Mouse (Mus musculus) midbrain, postnatal 0 days (tissue): Measurements from ENCODE around the gene Ciz1. TPM values are rescaled to one million over a fixed set of nuclear protein-coding genes. Genes with fewer than 3 reads are reported as not detected.

Source experiments
- ATAC-seq: fragments of 200-750 bp; cut with Nextera tagmentation; 2 replicates; pipeline ENCODE4 v1.8.0; 2017; ENCODE audit warnings: moderate number of reproducible peaks, mild to moderate bottlenecking, moderate TSS enrichment, moderate library complexity; ENCODE audit not compliant: low FRiP score
- DNase-seq: peaks from one replicate; pipeline ENCODE4 v3.0.0-alpha.2; 2015; ENCODE audit warnings: low spot score
- H3K27ac ChIP-seq: fragments of 300-500 bp; sonication (generic); 2 replicates; pipeline ENCODE4 v1.5.1; 2014; ENCODE audit warnings: low read depth, mild to moderate bottlenecking, low read length, mixed read lengths
- H3K27me3 ChIP-seq: fragments of 300-500 bp; sonication (generic); 2 replicates; pipeline ENCODE4 v1.6.1; 2014; ENCODE audit warnings: low read length, control low read depth, mixed read lengths; ENCODE audit not compliant: insufficient read depth
- H3K36me3 ChIP-seq: fragments of 300-500 bp; sonication (generic); 2 replicates; pipeline ENCODE4 v1.6.1; 2014; ENCODE audit warnings: low read length, control low read depth, mixed read lengths; ENCODE audit not compliant: insufficient read depth
- H3K4me1 ChIP-seq: fragments of 300-500 bp; sonication (generic); 2 replicates; pipeline ENCODE4 v1.6.1; 2014; ENCODE audit warnings: mild to moderate bottlenecking, control low read depth, antibody characterized with exemption, low read length, mixed read lengths; ENCODE audit not compliant: insufficient read depth
- H3K4me2 ChIP-seq: fragments of 300-500 bp; sonication (generic); 2 replicates; pipeline ENCODE4 v1.6.1; 2014; ENCODE audit warnings: low read depth, mild to moderate bottlenecking, low read length, mixed read lengths; ENCODE audit not compliant: poor library complexity, severe bottlenecking
- H3K4me3 ChIP-seq: fragments of 300-500 bp; sonication (generic); 2 replicates; pipeline ENCODE4 v1.5.1; 2014; ENCODE audit warnings: low read depth, mild to moderate bottlenecking, low read length, moderate library complexity
- H3K9ac ChIP-seq: fragments of 300-500 bp; sonication (generic); replicated peaks from 2 replicates; pipeline ENCODE4 v1.6.1; 2014; ENCODE audit warnings: mild to moderate bottlenecking, low read length, moderate library complexity, mixed read lengths; ENCODE audit not compliant: poor library complexity, severe bottlenecking
- H3K9me3 ChIP-seq: fragments of 300-500 bp; sonication (generic); 2 replicates; pipeline ENCODE4 v1.6.1; 2016; ENCODE audit warnings: low read length, control low read depth
- CTCF ChIP-seq: IDR thresholded peaks from 2 replicates; pipeline ENCODE4 v1.5.1; 2016; ENCODE audit warnings: antibody characterized with exemption, mild to moderate bottlenecking
- WGBS: fragments of 180-500 bp; shearing (Covaris S2); extraction: QIAGEN DNeasy Blood & Tissue Kit; methylation state at CpG from one replicate; pipeline ENCODE4 v1.1.7; 2014; 5-methylcytosine and 5-hydroxymethylcytosine counted together
- polyA plus RNA-seq: library from polyadenylated mRNA; unstranded; fragments of >200 nt; fragmentation: Nextera tagmentation; extraction: Ambion mirVana; gene quantifications from 2 replicates; pipeline ENCODE4 v1.2.1, GENCODE M21; 2015
- total RNA-seq: library from RNA; depleted of rRNA; stranded (reverse); fragments of >200 nt; gene quantifications from 2 replicates; pipeline ENCODE4 v1.2.3, GENCODE M21; 2014

Ciz1 gene
- total and polyA plus RNA-seq, 2 experiments from 2014 or later, result 47.3 to 81.8 TPM

GRCm38 (mm10) chr2:32387706-32388490, 35.8 kb downstream of the Ciz1 start, which contains the start of gene Lcn2:
Gene Lcn2 (minus strand): TSS chr2:32388252.
- H3K27ac ChIP-seq, result no peak within 1 kb of the TSS
- H3K4me2 ChIP-seq, result no peak within 1 kb of the TSS
- no peak for DNase-seq
- no peak within 1 kb of the TSS for H3K4me3 ChIP-seq
- H3K4me1 ChIP-seq, result no peaks in the 10 kb centered on the region
- no peaks in the 10 kb centered on the region for H3K9me3 ChIP-seq
- no peaks in the 10 kb centered on the region for H3K27me3 ChIP-seq
- TF ChIP-seq CTCF, result no peak
- ATAC-seq, result no peak
- H3K9ac ChIP-seq, result no peak within 1 kb of the TSS
- no peaks in the 10 kb centered on the region for H3K36me3 ChIP-seq
- WGBS, result 49% methylated on average over 5 of the region's 5 CpGs

- H3K4me2 ChIP-seq, result no peak overlapping the region
- H3K4me3 ChIP-seq, result no peak overlapping the region
- DNase-seq (no peak), ATAC-seq (no peak)
- no peaks in the 10 kb centered on the region for H3K27me3 ChIP-seq
- no peaks in the 10 kb centered on the region for H3K4me1 ChIP-seq
- no peaks in the 10 kb centered on the region for H3K36me3 ChIP-seq
- no peaks in the 10 kb centered on the region for H3K9me3 ChIP-seq
- no peak for TF ChIP-seq CTCF
- 83% methylated on average over 2 of the region's 2 CpGs for WGBS
- H3K27ac ChIP-seq, result no peak overlapping the region
- H3K9ac ChIP-seq, result no peak overlapping the region
These were observed 37.0 kb downstream of the Ciz1 start for GRCm38 (mm10) chr2:32389157-32389556.

- no peak for DNase-seq
- Histone ChIP-seq H3K36me3 (no peaks in the 10 kb centered on the region), H3K27ac (no peak overlapping the region), H3K4me3 (no peak overlapping the region), H3K4me1 (no peaks in the 10 kb centered on the region; the same call in 1 of the 2 replicates), H3K4me2 (no peak overlapping the region), H3K27me3 (no peaks in the 10 kb centered on the region), H3K9me3 (no peaks in the 10 kb centered on the region), H3K9ac (no peak overlapping the region)
- no peak for ATAC-seq
- WGBS, result 77% methylated on average over 8 of the region's 8 CpGs
- no peak for TF ChIP-seq CTCF
These were observed 38.7 kb downstream of the Ciz1 start for GRCm38 (mm10) chr2:32390871-32391270.

GRCm38 (mm10) chr2:32392063-32392462, 39.9 kb downstream of the Ciz1 start:
- H3K27me3 ChIP-seq, result no peaks in the 10 kb centered on the region
- TF ChIP-seq CTCF, result no peak
- no peak overlapping the region for H3K4me3 ChIP-seq
- ATAC-seq (no peak), DNase-seq (no peak)
- H3K4me2 ChIP-seq, result no peak overlapping the region
- no peaks in the 10 kb centered on the region for H3K9me3 ChIP-seq
- no peak overlapping the region for H3K27ac ChIP-seq
- 77% methylated on average over 5 of the region's 5 CpGs for WGBS
- no peaks in the 10 kb centered on the region for H3K36me3 ChIP-seq
- peaks cover 3% of the 10 kb centered on the region for H3K4me1 ChIP-seq
- 0 out of 2 replicates have a peak overlapping the region, but pooled peaks have one; percentile 13 for H3K9ac ChIP-seq

GRCm38 (mm10) chr2:32394973-32395372, 42.8 kb downstream of the Ciz1 start:
- Histone ChIP-seq H3K9me3 (no peaks in the 10 kb centered on the region), H3K27me3 (no peaks in the 10 kb centered on the region), H3K4me3 (peak overlapping the region; percentile 94), H3K4me1 (peaks cover 10% of the 10 kb centered on the region), H3K36me3 (peaks cover 4% of the 10 kb centered on the region), H3K4me2 (peak overlapping the region; percentile 92), H3K9ac (peak overlapping the region; percentile 78), H3K27ac (peak overlapping the region; percentile 77)
- peak; percentile 69 for TF ChIP-seq CTCF
- ATAC-seq (no peak), DNase-seq (peak; percentile 62)
- WGBS, result 6% methylated on average over 8 of the region's 8 CpGs

GRCm38 (mm10) chr2:32395484-32395945, 43.4 kb downstream of the Ciz1 start, which contains the start of gene Ptges2:
Gene Ptges2 (plus strand): TSS chr2:32395896.
- ATAC-seq (peak; percentile 91), DNase-seq (peak; percentile 96)
- under 1% methylated on average over 31 of the region's 31 CpGs for WGBS
- Histone ChIP-seq H3K36me3 (peaks cover 10% of the 10 kb centered on the region), H3K9ac (peak within 1 kb of the TSS; percentile 78), H3K4me2 (peak within 1 kb of the TSS; percentile 92), H3K4me1 (peaks cover 10% of the 10 kb centered on the region), H3K27ac (peak within 1 kb of the TSS; percentile 77), H3K4me3 (peak within 1 kb of the TSS; percentile 94), H3K9me3 (no peaks in the 10 kb centered on the region), H3K27me3 (no peaks in the 10 kb centered on the region)
- no peak; the same call in 1 of the 2 replicates for TF ChIP-seq CTCF
